Mouse (Mus musculus) intestine, postnatal 0 days (tissue): ENCODE data around the gene Snrnp25. TPM values are rescaled to one million over a fixed set of nuclear protein-coding genes. Genes with fewer than 3 reads are reported as not detected.

Source experiments
- ATAC-seq: fragments of 200-750 bp; cut with Nextera tagmentation; 2 replicates; pipeline ENCODE4 v1.8.0; 2017; ENCODE audit warnings: mild to moderate bottlenecking, moderate TSS enrichment, moderate library complexity
- H3K27ac ChIP-seq: fragments of 300-500 bp; sonication (generic); 2 replicates; pipeline ENCODE4 v1.5.1; 2014; ENCODE audit warnings: mild to moderate bottlenecking, low read depth, low read length, moderate library complexity
- H3K27me3 ChIP-seq: fragments of 300-500 bp; sonication (generic); replicated peaks from 2 replicates; pipeline ENCODE4 v1.6.1; 2014; ENCODE audit warnings: low read length, mixed read lengths; ENCODE audit not compliant: control insufficient read depth, insufficient read depth
- H3K36me3 ChIP-seq: fragments of 300-500 bp; sonication (generic); 2 replicates; pipeline ENCODE4 v1.6.1; 2014; ENCODE audit warnings: mild to moderate bottlenecking, moderate library complexity; ENCODE audit not compliant: control insufficient read depth, insufficient read depth
- H3K4me1 ChIP-seq: fragments of 300-500 bp; sonication (generic); replicated peaks from 2 replicates; pipeline ENCODE4 v1.6.1; 2014; ENCODE audit warnings: antibody characterized with exemption, low read length, mixed read lengths; ENCODE audit not compliant: control insufficient read depth, insufficient read depth
- H3K4me2 ChIP-seq: fragments of 300-500 bp; sonication (generic); replicated peaks from 2 replicates; pipeline ENCODE4 v1.6.1; 2014; ENCODE audit warnings: low read depth, mild to moderate bottlenecking, moderate library complexity
- H3K4me3 ChIP-seq: fragments of 300-500 bp; sonication (generic); 2 replicates; pipeline ENCODE4 v1.5.1; 2014; ENCODE audit warnings: low read depth, low read length
- H3K9ac ChIP-seq: fragments of 300-500 bp; sonication (generic); 2 replicates; pipeline ENCODE4 v1.6.1; 2014; ENCODE audit warnings: mild to moderate bottlenecking, low read depth, low read length
- H3K9me3 ChIP-seq: fragments of 300-500 bp; sonication (generic); 2 replicates; pipeline ENCODE4 v1.6.1; 2016; ENCODE audit warnings: mixed run types; ENCODE audit not compliant: control insufficient read depth
- CTCF ChIP-seq: sonication (generic); IDR thresholded peaks from 2 replicates; pipeline ENCODE4 v1.5.1; 2016; ENCODE audit warnings: low read depth, mild to moderate bottlenecking, control low read depth, antibody characterized with exemption, moderate library complexity
- WGBS: fragments of 180-500 bp; shearing (Covaris S2); extraction: QIAGEN DNeasy Blood & Tissue Kit; methylation state at CpG from one replicate; pipeline ENCODE4 v1.1.7; 2014; 5-methylcytosine and 5-hydroxymethylcytosine counted together
- polyA plus RNA-seq: library from polyadenylated mRNA; unstranded; fragments of >200 nt; fragmentation: Nextera tagmentation; extraction: Ambion mirVana; gene quantifications from 2 replicates; pipeline ENCODE4 v1.2.1, GENCODE M21; 2015

Gene Snrnp25
- polyA plus RNA-seq: 27.0 and 28.0 TPM in 2 replicates

- Histone ChIP-seq H3K36me3 (peaks cover 25% of the 10 kb centered on the region), H3K9ac (peak within 1 kb of the TSS; percentile 72), H3K4me1 (0 out of 2 replicates have a peak, but pooled peaks cover 3% of the 10 kb centered on the region), H3K4me2 (peak within 1 kb of the TSS; percentile 92), H3K4me3 (peak within 1 kb of the TSS; percentile 68), H3K27ac (no peak within 1 kb of the TSS), H3K27me3 (no peaks in the 10 kb centered on the region), H3K9me3 (no peaks in the 10 kb centered on the region)
- TF ChIP-seq CTCF: peak; percentile 79
- peak; percentile 100 for ATAC-seq
- WGBS: under 1% methylated on average over 52 of the region's 52 CpGs
Observed at GRCm38 (mm10) chr11:32205058-32205873, at the start of gene Snrnp25. Gene Snrnp25, plus strand, starts transcription at chr11:32205415.

GRCm38 (mm10) chr11:32156854-32157630 is 48.2 kb upstream of the Snrnp25 start:
- H3K36me3 ChIP-seq: no peaks in the 10 kb centered on the region
- 86% methylated on average over 7 of the region's 7 CpGs for WGBS
- TF ChIP-seq CTCF: no peak
- H3K9ac ChIP-seq: no peak overlapping the region
- peaks cover 9% of the 10 kb centered on the region; the same call in 1 of the 2 replicates for H3K27me3 ChIP-seq
- no peaks in the 10 kb centered on the region for H3K9me3 ChIP-seq
- H3K4me3 ChIP-seq: no peak overlapping the region
- no peak overlapping the region for H3K27ac ChIP-seq
- no peak overlapping the region for H3K4me2 ChIP-seq
- ATAC-seq: no peak
- no peaks in the 10 kb centered on the region for H3K4me1 ChIP-seq

- H3K27me3 ChIP-seq: peaks cover 9% of the 10 kb centered on the region; the same call in 1 of the 2 replicates
- H3K9me3 ChIP-seq: no peaks in the 10 kb centered on the region
- H3K4me3 ChIP-seq: no peak overlapping the region
- H3K4me1 ChIP-seq: no peaks in the 10 kb centered on the region
- H3K36me3 ChIP-seq: no peaks in the 10 kb centered on the region
- WGBS: 66% methylated on average over 18 of the region's 18 CpGs
- H3K27ac ChIP-seq: no peak overlapping the region
- no peak overlapping the region for H3K9ac ChIP-seq
- no peak overlapping the region for H3K4me2 ChIP-seq
- no peak for TF ChIP-seq CTCF
- no peak for ATAC-seq
Observed at GRCm38 (mm10) chr11:32157791-32158594, 47.2 kb upstream of the Snrnp25 start.

GRCm38 (mm10) chr11:32159176-32159575 is 46.0 kb upstream of the Snrnp25 start:
- Histone ChIP-seq H3K4me3 (no peak overlapping the region), H3K9me3 (no peaks in the 10 kb centered on the region), H3K9ac (no peak overlapping the region), H3K4me2 (no peak overlapping the region), H3K4me1 (no peaks in the 10 kb centered on the region), H3K36me3 (no peaks in the 10 kb centered on the region), H3K27me3 (peaks cover 9% of the 10 kb centered on the region; the same call in 1 of the 2 replicates), H3K27ac (no peak overlapping the region)
- TF ChIP-seq CTCF: no peak
- WGBS: 91% methylated on average over 3 of the region's 3 CpGs
- no peak for ATAC-seq

- 79% methylated on average over 7 of the region's 7 CpGs for WGBS
- ATAC-seq: no peak
Observed at GRCm38 (mm10) chr11:32160341-32160740, 44.9 kb upstream of the Snrnp25 start.

More at GRCm38 (mm10) chr11:32160341-32160740, 44.9 kb upstream of the Snrnp25 start:
- peaks cover 9% of the 10 kb centered on the region; the same call in 1 of the 2 replicates for H3K27me3 ChIP-seq
- H3K4me3 ChIP-seq: no peak overlapping the region
- no peak for TF ChIP-seq CTCF
- no peak overlapping the region for H3K9ac ChIP-seq
- no peaks in the 10 kb centered on the region for H3K4me1 ChIP-seq
- H3K4me2 ChIP-seq: no peak overlapping the region
- H3K27ac ChIP-seq: no peak overlapping the region
- H3K9me3 ChIP-seq: no peaks in the 10 kb centered on the region
- H3K36me3 ChIP-seq: no peaks in the 10 kb centered on the region
